Mouse (Mus musculus) spleen, adult 12 weeks (tissue): ENCODE results near the gene Sez6l2.
"Not testable (repeated sequence)": the region's sequence is repeated elsewhere in the genome, so short reads cannot be mapped to it uniquely, and the experiment has no call there.

ENCODE experiments used
- DNase-seq: peaks from one replicate; pipeline ENCODE4 v3.0.0; 2022; ENCODE audit warnings: low spot score

Gene Sez6l2

DNA sequence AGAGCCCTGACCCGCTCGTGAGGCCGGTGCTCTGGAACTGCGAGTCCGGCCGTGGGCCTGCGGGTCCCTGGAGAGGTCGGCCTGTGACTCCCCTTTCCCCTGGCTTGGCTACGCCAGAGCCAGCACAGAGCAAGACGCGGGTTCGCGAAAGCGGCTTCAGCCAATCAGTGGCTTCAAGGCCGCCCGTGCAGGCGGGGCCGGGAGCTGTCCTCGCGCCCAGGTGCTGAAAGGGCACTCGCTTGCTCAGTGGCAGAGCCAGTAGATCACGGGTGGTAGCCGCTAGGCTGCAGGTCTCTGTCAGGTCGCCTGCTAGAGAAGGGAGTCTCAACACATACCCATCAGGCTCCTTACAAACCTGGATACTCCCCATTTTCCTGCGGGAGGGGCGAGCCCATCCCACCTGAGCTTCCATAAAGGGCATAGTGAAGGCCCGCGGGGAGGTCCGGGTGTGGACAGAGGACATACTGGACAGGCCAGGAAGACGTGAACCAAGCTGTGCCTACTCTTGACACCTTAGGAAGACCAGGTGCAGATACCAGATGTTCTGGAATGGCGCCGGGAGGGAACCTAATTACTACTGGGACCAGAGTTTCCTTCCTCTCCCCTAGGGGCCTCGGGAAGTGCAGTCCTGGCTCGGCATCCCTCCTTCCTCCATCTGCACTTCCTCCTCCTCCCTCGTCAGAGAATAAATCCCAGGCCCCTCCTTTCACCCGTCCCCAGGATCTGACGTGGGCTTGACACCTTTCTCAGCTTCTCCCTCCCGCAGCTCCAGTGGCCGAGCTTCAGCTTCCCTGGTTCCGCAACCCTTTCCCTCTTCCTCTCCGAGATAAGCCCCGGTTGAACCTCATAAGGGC is at the start of gene Sez6l2:
Gene Sez6l2, plus strand, starts transcription at position 771 of the 854 bp plus-strand sequence.
- DNase-seq, result peak; percentile 79

- DNase-seq, result no peak
These were observed 44.8 kb upstream of the Sez6l2 start for GRCm38 (mm10) chr7:126905590-126905989.

DNA sequence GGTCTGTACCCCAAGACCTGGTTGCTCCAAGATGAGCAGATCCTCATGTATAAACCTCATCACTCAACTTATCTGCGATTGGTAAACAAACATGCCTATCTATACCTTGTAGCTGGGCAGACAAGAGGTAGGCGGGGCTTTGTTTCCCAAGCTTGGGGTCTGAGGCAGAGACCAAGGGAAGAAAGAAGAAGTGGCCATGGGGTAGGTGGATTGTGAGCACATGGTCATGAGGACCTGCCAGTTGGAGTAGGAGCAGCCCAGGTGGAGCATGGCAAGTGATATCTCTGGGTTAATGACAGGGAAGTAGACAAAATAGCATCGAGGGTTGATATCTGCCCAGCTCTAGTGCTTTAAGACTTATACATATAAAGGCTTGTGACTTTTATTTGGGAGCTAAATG is 35.5 kb upstream of the Sez6l2 start:
- DNase-seq, result no peak

DNA sequence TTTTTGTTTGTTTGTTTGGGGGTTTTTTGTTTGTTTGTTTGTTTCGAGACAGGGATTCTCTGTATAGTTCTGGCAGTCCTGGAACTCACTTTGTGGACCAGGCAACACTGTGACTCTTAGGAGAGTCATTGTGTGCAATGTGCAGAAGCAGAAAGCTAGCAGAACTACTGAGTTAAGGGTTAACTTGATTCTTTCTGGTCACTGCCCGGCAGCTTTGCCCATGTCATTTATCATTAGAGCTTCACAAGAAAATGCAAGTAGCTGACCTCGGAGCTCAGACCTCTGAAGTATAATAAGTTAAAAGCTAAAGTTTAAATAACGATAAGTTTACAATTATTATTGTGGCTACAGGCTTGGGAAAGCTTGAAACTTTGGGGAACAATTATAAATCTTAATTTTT is 32.0 kb upstream of the Sez6l2 start:
- not testable (repeated sequence) for DNase-seq

DNA sequence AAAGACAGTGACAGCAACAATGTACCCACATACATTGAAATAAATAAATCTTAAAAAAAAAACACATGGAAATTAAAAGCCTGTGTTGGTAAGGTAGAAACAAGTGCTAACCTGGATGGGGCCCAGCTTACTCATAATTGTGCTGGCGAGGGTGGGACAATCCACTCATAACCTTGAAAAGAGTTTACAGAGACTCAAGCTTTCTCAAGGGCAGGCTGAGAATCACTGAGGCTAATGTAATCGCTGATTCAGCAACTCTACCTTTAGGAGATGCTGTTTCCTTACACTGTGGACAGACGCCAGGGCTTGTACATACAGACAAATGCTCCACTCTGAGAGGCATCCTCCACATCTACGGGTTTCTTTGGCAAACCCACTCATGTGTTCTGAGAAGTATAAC is 30.4 kb upstream of the Sez6l2 start:
- no peak for DNase-seq

DNA sequence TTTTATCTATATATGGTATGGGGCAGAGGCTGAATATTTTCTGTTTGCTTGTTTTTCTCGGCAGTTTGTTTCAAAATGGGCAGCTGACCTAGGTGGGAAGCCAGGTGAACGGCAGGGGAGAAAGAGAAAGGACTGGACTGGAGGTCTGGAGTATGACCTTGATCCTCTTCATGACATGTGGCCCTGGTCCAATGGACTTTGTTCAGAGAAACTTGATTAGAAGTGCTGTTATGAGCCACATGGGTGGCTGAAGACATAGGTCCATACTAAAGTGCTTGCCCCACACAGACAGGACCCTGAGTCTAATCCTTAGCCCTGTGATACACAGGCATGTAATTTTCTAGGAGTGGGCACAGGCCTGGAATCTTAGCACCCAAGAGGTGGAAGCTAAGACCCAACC is 28.8 kb upstream of the Sez6l2 start:
- no peak for DNase-seq

GRCm38 (mm10) chr7:126922624-126923060 is 27.7 kb upstream of the Sez6l2 start, which contains the start of gene Tmem219:
Tmem219 (minus strand) TSS chr7:126922917.
- no peak for DNase-seq

DNA sequence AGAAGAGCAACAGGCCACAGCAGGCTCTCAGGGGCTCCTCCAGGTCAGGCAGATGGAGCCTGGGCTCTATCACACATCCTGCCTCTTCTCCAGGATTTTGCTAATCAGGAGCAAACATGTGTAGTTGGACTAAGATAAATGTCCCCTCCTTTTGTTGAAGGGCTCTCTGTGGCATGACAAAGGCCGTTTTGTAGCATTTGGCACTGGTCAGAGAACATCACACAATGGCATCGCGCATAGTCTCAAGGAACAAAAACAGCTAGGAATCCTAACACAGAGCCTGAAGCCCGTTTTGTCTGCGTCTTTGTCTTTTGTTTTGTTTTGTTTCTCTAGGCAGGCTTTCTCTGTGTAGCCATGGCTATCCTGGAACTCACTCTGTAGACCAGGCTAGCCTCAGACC is 26.4 kb upstream of the Sez6l2 start:
- no peak for DNase-seq

DNA sequence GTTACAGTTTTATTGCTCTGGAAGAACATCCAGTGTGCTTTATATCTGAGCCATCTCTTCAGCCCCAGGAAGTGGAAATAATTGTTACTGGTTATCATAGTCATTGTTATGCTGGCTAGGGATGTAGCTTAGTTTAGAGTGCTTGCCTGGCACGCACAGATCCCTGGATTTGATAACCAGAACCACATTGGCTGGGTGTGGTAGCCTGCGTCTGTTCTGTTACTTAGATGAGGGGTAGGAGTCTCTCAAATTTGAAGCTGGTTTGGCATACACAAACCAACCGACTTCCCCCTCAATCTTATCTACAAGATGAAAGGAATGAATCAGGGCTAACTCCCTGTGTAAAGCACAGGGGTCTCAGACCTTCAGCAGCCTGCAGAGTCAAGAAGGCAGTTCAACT is 24.1 kb upstream of the Sez6l2 start:
- no peak for DNase-seq

DNA sequence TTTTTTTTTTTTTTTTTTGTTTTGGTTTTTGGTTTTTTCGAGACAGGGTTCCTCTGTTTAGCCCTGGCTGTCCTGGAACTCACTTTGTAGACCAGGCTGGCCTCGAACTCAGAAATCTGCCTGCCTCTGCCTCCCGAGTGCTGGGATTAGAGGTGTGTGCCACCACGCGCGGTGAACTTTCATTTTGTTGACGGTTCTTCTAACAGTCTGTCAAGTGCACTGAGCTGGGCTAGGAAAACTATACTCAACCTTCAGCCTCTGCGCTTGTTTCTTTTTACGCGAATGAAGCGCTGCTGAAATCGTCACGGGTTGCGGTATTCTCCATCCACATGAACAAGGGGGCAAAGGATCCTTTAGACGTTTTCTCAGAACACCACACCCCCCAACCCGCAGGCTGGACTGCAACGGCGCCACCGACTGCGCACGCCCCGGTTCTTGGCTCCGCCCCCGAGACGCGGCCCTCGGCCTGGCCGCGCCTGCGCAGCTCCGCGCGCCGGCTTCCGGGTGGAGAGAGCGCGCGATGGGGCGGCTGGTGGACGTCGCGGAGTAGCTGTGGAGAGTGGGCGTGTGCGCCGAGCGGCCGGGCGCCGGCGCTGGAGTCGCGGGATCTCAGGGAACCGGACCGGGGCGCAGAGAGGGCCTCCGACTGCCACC is 21.9 kb upstream of the Sez6l2 start, which contains the start of gene Kctd13:
Gene Kctd13, plus strand, starts transcription at position 496 of the 654 bp plus-strand sequence.
- peak; percentile 94 for DNase-seq

DNA sequence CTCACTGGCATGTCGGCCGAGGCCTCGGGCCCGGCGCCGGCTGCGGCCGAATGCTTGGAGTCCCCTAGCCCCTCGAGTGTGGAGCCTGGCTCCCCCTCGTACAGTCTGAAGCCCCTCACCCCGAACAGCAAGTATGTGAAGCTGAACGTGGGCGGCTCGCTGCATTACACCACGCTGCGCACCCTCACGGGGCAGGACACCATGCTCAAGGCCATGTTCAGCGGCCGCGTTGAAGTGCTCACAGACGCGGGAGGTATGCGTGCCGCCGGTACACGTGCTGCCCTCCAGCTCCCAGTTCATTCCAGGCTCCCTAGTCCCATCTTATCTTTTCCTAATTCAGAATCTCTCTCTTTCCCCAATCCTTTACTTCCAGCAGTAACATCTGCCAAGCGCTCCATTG is 21.3 kb upstream of the Sez6l2 start:
- no peak for DNase-seq

DNA sequence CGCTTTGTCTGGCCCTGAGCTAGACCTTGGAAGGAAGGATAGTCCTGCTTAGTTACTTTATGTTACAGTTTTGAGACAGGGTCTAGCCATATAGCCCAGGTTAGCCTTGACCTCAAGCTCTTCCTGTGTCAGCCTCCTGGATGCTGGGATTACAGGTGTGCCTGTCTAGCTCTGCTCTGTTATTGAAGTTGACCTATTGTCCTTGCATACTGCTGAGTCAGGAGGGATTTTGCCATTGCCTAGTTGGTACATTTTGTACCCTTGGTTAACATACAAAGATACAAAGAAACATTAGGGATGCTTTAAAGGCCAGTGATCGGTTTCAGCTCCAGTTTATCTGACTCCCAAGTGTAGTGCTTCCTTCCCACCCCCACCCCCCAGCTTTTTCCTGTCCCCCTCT is 17.7 kb upstream of the Sez6l2 start:
- no peak for DNase-seq

- no peak for DNase-seq
These were observed 9.2 kb upstream of the Sez6l2 start for GRCm38 (mm10) chr7:126941171-126941570.

DNA sequence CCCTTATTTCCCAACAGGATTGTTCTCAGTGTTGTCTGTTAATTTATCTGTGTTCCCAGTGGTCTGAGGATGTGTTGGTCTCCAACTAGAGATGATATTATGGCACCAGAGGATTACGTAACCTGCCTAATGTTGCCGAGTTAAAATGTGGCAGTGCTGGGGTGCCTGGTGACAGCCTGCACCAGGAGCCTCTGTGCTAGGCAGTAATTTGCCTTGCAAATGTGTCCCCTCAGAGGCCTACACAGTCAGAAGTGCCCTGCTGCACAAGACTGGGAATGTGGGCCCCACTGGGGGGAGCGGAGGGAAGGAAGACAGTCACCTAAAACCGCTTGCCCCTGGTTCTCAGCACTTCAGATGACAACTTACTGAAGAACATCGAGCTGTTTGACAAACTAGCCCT is 8.6 kb upstream of the Sez6l2 start:
- DNase-seq, result no peak

GRCm38 (mm10) chr7:126946530-126946929 is 3.8 kb upstream of the Sez6l2 start:
- no peak for DNase-seq

DNA sequence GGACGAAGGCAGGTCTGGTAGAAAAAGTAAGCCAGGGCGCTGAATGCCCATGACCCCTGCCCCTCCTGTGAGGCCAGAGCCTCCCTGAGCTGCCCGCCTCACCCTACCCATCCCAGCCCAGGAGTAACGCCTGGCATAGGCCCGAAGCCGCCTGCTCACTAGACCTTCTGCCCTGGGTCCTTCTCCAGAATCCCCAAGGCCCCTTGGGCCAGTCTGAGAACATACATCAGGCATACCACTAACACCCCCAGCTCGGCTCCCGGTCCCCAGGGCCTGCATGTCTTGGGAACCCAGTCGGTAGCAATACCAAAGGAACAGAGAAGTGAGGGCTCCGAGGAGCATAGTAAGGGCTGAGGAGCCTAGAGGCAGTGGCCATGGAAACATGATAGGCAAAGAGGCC is 1.7 kb upstream of the Sez6l2 start:
- no peak for DNase-seq

GRCm38 (mm10) chr7:126949403-126949792 is 965 bp upstream of the Sez6l2 start, which contains the start of gene Asphd1:
Asphd1 (minus strand) TSS chr7:126949582.
- no peak for DNase-seq

DNA sequence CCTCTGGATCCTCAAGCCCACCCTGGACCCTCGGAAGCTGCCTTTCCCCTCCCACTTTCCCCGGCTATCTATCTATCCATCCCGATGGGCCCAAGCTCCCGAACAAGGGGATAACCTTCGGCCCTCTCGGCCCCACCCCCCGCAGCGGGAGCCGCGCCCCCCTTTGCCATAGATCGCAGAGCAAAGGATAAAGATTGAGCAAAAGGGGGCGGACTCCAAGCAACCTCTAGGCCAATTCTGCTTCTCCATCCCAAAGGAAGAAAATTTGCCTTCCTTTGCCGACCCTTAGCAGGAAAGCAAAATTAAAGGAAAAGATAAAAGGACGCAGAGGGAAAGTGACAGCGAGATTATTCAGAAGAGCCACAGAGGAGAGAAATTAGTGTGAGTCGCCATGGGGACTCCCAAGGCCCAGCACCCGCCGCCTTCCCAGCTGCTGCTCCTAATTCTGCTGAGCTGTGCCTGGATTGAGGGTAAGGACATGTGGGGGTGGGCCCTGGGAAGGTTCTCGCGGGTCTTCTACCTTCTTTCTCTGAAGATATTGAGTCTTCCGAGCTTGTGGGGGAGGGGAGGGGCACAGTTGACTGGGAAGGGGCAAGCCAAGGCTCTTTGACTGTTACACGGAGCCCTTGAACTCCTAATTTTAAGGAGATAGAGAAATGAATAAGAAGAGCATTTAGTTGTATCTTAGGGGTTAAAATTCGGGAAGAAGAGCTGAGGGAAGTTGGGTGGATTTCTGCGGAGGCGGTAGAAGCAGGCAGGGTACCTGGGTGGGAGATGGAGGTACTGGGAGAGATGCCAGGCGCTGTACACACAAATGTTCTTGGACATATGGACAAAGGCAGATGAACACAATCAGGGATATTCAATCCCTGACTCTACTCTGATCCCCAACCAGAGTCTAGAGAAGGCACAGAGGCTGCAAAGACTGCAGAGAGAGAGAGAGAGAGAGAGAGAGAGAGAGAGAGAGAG is 568 bp downstream of the Sez6l2 start:
- no peak for DNase-seq

- DNase-seq, result no peak
These were observed 1.4 kb downstream of the Sez6l2 start for GRCm38 (mm10) chr7:126951741-126952140.

DNA sequence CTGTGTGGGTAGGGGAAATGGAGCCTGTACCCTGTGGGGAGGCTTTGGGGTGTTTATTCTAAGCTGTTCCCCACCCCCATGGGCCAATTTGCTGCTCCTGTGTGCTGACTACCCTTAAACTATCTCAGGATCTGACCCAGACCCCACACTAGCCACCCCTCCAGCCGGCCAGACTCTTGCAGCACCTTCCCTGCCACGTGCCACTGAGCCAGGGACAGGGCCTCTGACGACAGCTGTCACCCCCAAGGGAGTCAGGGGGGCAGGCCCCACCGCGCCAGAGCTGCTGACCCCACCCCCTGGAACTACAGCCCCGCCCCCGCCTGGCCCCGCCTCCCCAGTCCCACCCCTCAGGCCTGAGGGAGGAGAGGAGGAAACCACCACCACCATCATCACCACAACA is 2.3 kb downstream of the Sez6l2 start:
- DNase-seq, result no peak

DNA sequence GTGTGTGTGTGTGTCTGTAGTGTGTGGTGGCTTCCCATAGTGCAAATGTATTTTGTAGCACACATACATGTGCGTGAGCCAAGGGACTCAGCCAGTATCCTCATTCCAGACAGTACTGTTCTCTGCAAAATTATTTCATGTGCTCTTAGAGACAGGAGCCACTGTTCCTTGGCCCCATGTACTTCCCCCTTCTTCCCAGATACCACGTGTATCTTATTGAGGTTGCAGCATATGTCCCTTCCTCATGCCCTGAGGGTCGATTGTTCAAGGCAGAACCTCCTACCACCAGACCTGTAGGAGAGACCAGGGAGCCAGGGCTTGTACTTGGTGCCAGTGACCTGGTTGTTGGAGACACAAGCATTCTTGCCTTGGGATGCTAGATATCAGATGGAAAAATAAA is 4.8 kb downstream of the Sez6l2 start:
- no peak for DNase-seq

DNA sequence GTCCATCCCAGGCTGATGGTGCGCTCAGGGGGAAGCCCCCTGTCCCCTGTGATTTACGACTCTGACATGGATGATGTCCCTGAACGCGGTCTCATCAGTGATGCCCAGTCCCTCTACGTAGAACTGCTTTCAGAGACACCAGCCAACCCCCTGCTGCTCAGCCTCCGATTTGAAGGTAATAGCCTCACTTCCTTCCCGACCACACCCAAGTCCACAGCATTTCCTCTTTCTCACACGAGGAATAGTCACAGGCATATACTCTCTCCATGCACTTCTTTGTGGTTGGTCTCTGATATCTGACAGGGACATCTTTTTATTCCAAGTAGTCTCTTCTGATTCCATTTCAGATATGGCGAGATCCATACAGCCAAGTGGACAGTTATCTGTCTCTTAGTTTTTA is 9.4 kb downstream of the Sez6l2 start:
- DNase-seq, result no peak
